Mouse (Mus musculus) C2C12 (cell line): ENCODE results near the gene Zfp827. TPM values are rescaled to one million over a fixed set of nuclear protein-coding genes. Genes with fewer than 3 reads are reported as not detected.
"Not testable (repeated sequence)": the region's sequence is repeated elsewhere in the genome, so short reads cannot be mapped to it uniquely, and the experiment has no call there.

Source experiments
- H3K27me3 ChIP-seq: one replicate; pipeline ENCODE4 v1.6.1; 2011; ENCODE audit not compliant: control insufficient read depth, insufficient read depth, insufficient read length
- H3K36me3 ChIP-seq: one replicate; pipeline ENCODE4 v1.6.1; 2011; ENCODE audit not compliant: control insufficient read depth, insufficient read depth
- H3K4me3 ChIP-seq: one replicate; pipeline ENCODE4 v1.5.1; 2011; ENCODE audit warnings: mild to moderate bottlenecking, control low read depth; ENCODE audit not compliant: poor library complexity, insufficient read depth, severe bottlenecking
- H3K79me2 ChIP-seq: one replicate; pipeline ENCODE4 v1.6.1; 2011; ENCODE audit not compliant: control insufficient read depth, insufficient read depth
- H3K79me3 ChIP-seq: one replicate; pipeline ENCODE4 v1.6.1; 2011; ENCODE audit warnings: low read depth, control low read depth
- H3ac ChIP-seq: one replicate; pipeline ENCODE3; 2011; ENCODE audit warnings: low read depth; ENCODE audit not compliant: control insufficient read depth, insufficient read length
- CEBPB ChIP-seq: IDR thresholded peaks from one replicate; pipeline ENCODE4 v1.6.1; 2011; ENCODE audit warnings: low read depth, mild to moderate bottlenecking, control low read depth, moderate library complexity
- CTCF ChIP-seq: IDR thresholded peaks from one replicate; pipeline ENCODE4 v1.5.1; 2011; ENCODE audit not compliant: control insufficient read depth, insufficient read depth, insufficient read length
- FOSL1 ChIP-seq: IDR thresholded peaks from one replicate; pipeline ENCODE4 v1.8.0; 2011; ENCODE audit warnings: mild to moderate bottlenecking, low read length; ENCODE audit not compliant: poor library complexity, insufficient read depth, severe bottlenecking
- MAX ChIP-seq: IDR thresholded peaks from one replicate; pipeline ENCODE4 v1.6.1; 2011; ENCODE audit warnings: mild to moderate bottlenecking, control low read depth
- MYOD1 ChIP-seq: IDR thresholded peaks from one replicate; pipeline ENCODE4 v1.6.1; 2011; ENCODE audit warnings: low read depth; ENCODE audit not compliant: control insufficient read depth, insufficient read length
- MYOG ChIP-seq: IDR thresholded peaks from one replicate; pipeline ENCODE4 v1.6.1; 2011; ENCODE audit not compliant: control insufficient read depth, insufficient read length; ENCODE audit errors: extremely low read depth
- USF1 ChIP-seq: IDR thresholded peaks from one replicate; pipeline ENCODE4 v1.6.1; 2011; ENCODE audit warnings: low read depth, mild to moderate bottlenecking, control low read depth, moderate library complexity
- polyA plus RNA-seq: library from polyadenylated mRNA; unstranded; fragments of >200 nt; fragmentation: generic; extraction: Trizol; gene quantifications from one replicate; pipeline ENCODE4 v1.2.1, GENCODE M21; 2012; ENCODE audit warnings: missing spikeins

The Zfp827 gene
- polyA plus RNA-seq, 1 experiment: 7.6 TPM

DNA sequence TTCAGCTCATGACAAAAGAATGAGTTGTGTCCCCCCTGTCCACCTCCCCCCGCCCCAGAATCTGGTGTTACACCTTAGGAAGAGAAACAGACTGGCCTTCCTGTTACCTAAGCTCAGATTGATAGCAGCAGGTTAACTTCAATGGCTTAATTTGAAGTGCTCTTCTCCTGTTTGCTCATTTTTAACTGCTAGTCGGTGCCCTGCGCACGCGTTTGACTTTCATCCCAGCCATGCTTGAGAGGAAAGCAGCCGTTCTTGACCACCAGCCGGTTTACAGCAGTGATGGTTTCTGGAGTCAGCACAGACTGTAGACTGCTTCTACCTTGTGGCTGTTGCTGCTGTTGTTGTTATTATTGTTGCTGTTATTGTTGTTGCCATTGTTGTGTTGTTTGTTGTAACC is 88.2 kb downstream of the Zfp827 start:
- no peak overlapping the region for H3ac ChIP-seq
- no peaks in the 10 kb centered on the region for H3K27me3 ChIP-seq
- H3K4me3 ChIP-seq: no peak overlapping the region
- no peak for TF ChIP-seq CTCF
- no peak for TF ChIP-seq MAX
- no peak for TF ChIP-seq USF1
- TF ChIP-seq MYOD1: no peak
- TF ChIP-seq CEBPB: no peak
- TF ChIP-seq MYOG: no peak
- TF ChIP-seq FOSL1: no peak
- H3K79me3 ChIP-seq: no peaks in the 10 kb centered on the region
- H3K79me2 ChIP-seq: no peaks in the 10 kb centered on the region
- H3K36me3 ChIP-seq: peaks cover 21% of the 10 kb centered on the region

DNA sequence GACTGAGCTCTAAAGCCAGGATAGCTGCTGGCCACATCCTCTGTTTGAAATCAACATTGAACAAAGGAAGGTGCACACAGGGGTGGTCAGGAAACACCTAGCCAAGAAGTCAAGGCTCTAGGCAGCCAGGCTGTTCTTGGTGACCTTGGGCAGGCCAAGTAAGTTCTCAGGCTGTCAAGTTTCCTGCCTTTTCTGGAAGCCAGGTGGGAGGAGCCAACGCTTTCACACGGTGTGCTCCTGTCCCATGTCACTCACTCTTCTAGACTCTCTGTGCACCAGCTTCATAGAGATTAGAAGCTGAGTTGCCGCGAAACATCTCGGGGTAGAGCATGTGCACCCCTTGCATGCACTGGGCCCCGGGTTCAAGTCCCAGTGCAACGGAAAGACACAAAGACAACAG is 89.5 kb downstream of the Zfp827 start:
- peaks cover 16% of the 10 kb centered on the region for H3K36me3 ChIP-seq
- H3K79me2 ChIP-seq: no peaks in the 10 kb centered on the region
- H3K4me3 ChIP-seq: no peak overlapping the region
- no peak for TF ChIP-seq MYOG
- no peaks in the 10 kb centered on the region for H3K79me3 ChIP-seq
- H3ac ChIP-seq: no peak overlapping the region
- H3K27me3 ChIP-seq: no peaks in the 10 kb centered on the region

DNA sequence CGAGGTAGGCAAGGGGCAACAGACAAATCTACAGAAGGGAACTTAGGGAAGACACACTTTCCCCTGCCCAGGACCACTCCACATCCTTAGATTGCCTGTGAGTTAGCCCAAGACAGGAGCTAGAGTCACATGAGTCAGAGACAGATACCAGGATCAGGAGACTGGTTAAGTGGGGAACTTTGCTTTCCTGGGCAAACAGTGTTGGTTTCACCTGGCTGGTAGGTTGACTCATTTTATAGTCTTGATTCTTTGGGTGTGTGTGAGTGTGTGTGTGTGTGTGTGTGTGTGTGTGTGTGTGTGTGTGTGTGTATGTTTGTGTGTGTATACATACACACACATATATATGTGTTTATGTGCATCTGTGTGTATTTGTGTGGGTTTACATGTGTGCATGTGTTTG is 93.4 kb downstream of the Zfp827 start:
- Histone ChIP-seq H3K36me3 (peaks cover 23% of the 10 kb centered on the region), H3ac (no peak overlapping the region), H3K4me3 (no peak overlapping the region), H3K27me3 (no peaks in the 10 kb centered on the region), H3K79me2 (no peaks in the 10 kb centered on the region), H3K79me3 (no peaks in the 10 kb centered on the region)
- TF ChIP-seq CTCF (no peak), MAX (no peak), MYOD1 (no peak), CEBPB (no peak), USF1 (no peak)

- Histone ChIP-seq H3K36me3 (peaks cover 23% of the 10 kb centered on the region), H3K79me2 (no peaks in the 10 kb centered on the region), H3K27me3 (no peaks in the 10 kb centered on the region), H3K79me3 (no peaks in the 10 kb centered on the region), H3ac (no peak overlapping the region), H3K4me3 (no peak overlapping the region)
- no peak for TF ChIP-seq USF1
- no peak for TF ChIP-seq MAX
- no peak for TF ChIP-seq FOSL1
- no peak for TF ChIP-seq MYOG
- no peak for TF ChIP-seq CEBPB
- no peak for TF ChIP-seq CTCF
- TF ChIP-seq MYOD1: no peak
These were observed 96.0 kb downstream of the Zfp827 start for GRCm38 (mm10) chr8:79124231-79124630.

DNA sequence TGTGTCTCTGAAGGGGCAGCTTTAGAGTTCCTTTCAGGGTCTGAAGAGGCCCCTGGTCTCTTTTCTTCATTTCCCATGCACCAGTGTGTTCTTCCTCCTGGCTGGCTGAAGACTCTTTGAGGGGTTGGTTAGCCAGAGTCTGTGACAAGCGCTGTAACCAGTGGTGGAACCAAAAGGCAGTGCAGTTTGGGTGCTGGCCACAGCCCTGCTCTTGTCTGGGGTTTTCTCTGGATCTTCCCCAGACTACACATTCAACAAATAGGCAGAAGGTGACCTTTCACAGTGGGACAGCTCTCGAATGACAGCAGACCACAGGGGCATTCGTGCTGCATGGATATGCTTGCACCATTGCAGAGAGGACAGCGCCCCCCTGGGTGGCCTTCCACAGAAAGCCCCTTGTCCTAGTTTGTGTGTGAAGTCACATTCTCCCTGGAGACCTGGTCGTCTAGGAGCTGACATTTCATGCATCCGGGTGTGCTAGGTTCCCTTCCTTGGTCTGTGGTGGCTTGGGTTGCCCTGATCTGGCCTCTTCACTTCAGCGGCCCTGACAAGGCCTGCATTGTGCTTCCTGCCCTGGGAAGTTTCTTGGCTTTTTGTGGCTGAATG is 99.1 kb downstream of the Zfp827 start:
- no peaks in the 10 kb centered on the region for H3K79me2 ChIP-seq
- no peak overlapping the region for H3ac ChIP-seq
- peaks cover 16% of the 10 kb centered on the region for H3K36me3 ChIP-seq
- no peak for TF ChIP-seq CTCF
- no peak for TF ChIP-seq MYOG
- TF ChIP-seq MYOD1: no peak
- TF ChIP-seq USF1: no peak
- TF ChIP-seq MAX: no peak
- TF ChIP-seq FOSL1: no peak
- no peak for TF ChIP-seq CEBPB
- no peak overlapping the region for H3K4me3 ChIP-seq
- H3K79me3 ChIP-seq: no peaks in the 10 kb centered on the region
- no peaks in the 10 kb centered on the region for H3K27me3 ChIP-seq

DNA sequence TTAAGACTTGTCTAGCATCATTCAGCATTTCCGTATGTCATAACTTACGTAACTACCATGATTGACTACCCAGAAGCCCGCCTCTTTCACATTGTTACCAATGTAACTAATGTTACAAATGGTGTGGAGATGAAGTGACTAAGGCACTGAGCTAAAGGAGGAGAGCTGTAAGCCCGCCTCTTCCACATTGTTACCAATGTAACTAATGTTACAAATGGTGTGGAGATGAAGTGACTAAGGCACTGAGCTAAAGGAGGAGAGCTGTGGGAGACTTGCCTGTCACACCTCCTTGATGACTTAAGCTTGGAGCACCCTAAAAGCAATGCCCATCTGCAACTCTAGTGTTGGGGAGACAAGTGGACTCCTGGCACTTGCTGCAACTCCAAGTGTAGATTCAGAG is 100.3 kb downstream of the Zfp827 start:
- H3K27me3 ChIP-seq, H3K4me3 ChIP-seq, H3K79me3 ChIP-seq, H3K79me2 ChIP-seq, H3ac ChIP-seq: not testable (repeated sequence)
- H3K36me3 ChIP-seq: peaks cover 15% of the 10 kb centered on the region
